Mouse (Mus musculus) intestine, postnatal 0 days (tissue): Measurements from ENCODE around the gene Cd96. TPM values are rescaled to one million over a fixed set of nuclear protein-coding genes. Genes with fewer than 3 reads are reported as not detected.

Source experiments
- ATAC-seq: fragments of 200-750 bp; cut with Nextera tagmentation; 2 replicates; pipeline ENCODE4 v1.8.0; 2017; ENCODE audit warnings: mild to moderate bottlenecking, moderate TSS enrichment, moderate library complexity
- H3K27ac ChIP-seq: fragments of 300-500 bp; sonication (generic); 2 replicates; pipeline ENCODE4 v1.5.1; 2014; ENCODE audit warnings: mild to moderate bottlenecking, low read depth, low read length, moderate library complexity
- H3K27me3 ChIP-seq: fragments of 300-500 bp; sonication (generic); replicated peaks from 2 replicates; pipeline ENCODE4 v1.6.1; 2014; ENCODE audit warnings: low read length, mixed read lengths; ENCODE audit not compliant: control insufficient read depth, insufficient read depth
- H3K36me3 ChIP-seq: fragments of 300-500 bp; sonication (generic); 2 replicates; pipeline ENCODE4 v1.6.1; 2014; ENCODE audit warnings: mild to moderate bottlenecking, moderate library complexity; ENCODE audit not compliant: control insufficient read depth, insufficient read depth
- H3K4me1 ChIP-seq: fragments of 300-500 bp; sonication (generic); replicated peaks from 2 replicates; pipeline ENCODE4 v1.6.1; 2014; ENCODE audit warnings: antibody characterized with exemption, low read length, mixed read lengths; ENCODE audit not compliant: control insufficient read depth, insufficient read depth
- H3K4me2 ChIP-seq: fragments of 300-500 bp; sonication (generic); replicated peaks from 2 replicates; pipeline ENCODE4 v1.6.1; 2014; ENCODE audit warnings: low read depth, mild to moderate bottlenecking, moderate library complexity
- H3K4me3 ChIP-seq: fragments of 300-500 bp; sonication (generic); 2 replicates; pipeline ENCODE4 v1.5.1; 2014; ENCODE audit warnings: low read depth, low read length
- H3K9ac ChIP-seq: fragments of 300-500 bp; sonication (generic); 2 replicates; pipeline ENCODE4 v1.6.1; 2014; ENCODE audit warnings: mild to moderate bottlenecking, low read depth, low read length
- H3K9me3 ChIP-seq: fragments of 300-500 bp; sonication (generic); 2 replicates; pipeline ENCODE4 v1.6.1; 2016; ENCODE audit warnings: mixed run types; ENCODE audit not compliant: control insufficient read depth
- CTCF ChIP-seq: sonication (generic); IDR thresholded peaks from 2 replicates; pipeline ENCODE4 v1.5.1; 2016; ENCODE audit warnings: low read depth, mild to moderate bottlenecking, control low read depth, antibody characterized with exemption, moderate library complexity
- WGBS: fragments of 180-500 bp; shearing (Covaris S2); extraction: QIAGEN DNeasy Blood & Tissue Kit; methylation state at CpG from one replicate; pipeline ENCODE4 v1.1.7; 2014; 5-methylcytosine and 5-hydroxymethylcytosine counted together
- polyA plus RNA-seq: library from polyadenylated mRNA; unstranded; fragments of >200 nt; fragmentation: Nextera tagmentation; extraction: Ambion mirVana; gene quantifications from 2 replicates; pipeline ENCODE4 v1.2.1, GENCODE M21; 2015

The Cd96 gene
- polyA plus RNA-seq, 1 experiment from 2014 or later, result 0.17 TPM

GRCm38 (mm10) chr16:46086874-46087473 lies 33.1 kb downstream of the Cd96 start:
- no peaks in the 10 kb centered on the region for H3K4me1 ChIP-seq
- no peaks in the 10 kb centered on the region for H3K27me3 ChIP-seq
- H3K4me2 ChIP-seq, result no peak overlapping the region
- no peaks in the 10 kb centered on the region for H3K9me3 ChIP-seq
- H3K9ac ChIP-seq, result no peak overlapping the region
- no peak overlapping the region for H3K27ac ChIP-seq
- no peak overlapping the region for H3K4me3 ChIP-seq
- no peak for ATAC-seq
- H3K36me3 ChIP-seq, result no peaks in the 10 kb centered on the region
- no peak for TF ChIP-seq CTCF
- 53% methylated on average over 5 of the region's 5 CpGs for WGBS

GRCm38 (mm10) chr16:46068000-46068399 lies 52.1 kb downstream of the Cd96 start:
- ATAC-seq, result no peak

GRCm38 (mm10) chr16:46063278-46063677 lies 56.8 kb downstream of the Cd96 start:
- no peak overlapping the region for H3K4me3 ChIP-seq
- H3K9me3 ChIP-seq, result no peaks in the 10 kb centered on the region
- TF ChIP-seq CTCF, result no peak
- H3K27ac ChIP-seq, result no peak overlapping the region
- H3K9ac ChIP-seq, result no peak overlapping the region
- no peaks in the 10 kb centered on the region for H3K4me1 ChIP-seq
- no peaks in the 10 kb centered on the region for H3K36me3 ChIP-seq
- no peak for ATAC-seq
- WGBS, result 76% methylated on average over 5 of the region's 5 CpGs
- no peaks in the 10 kb centered on the region for H3K27me3 ChIP-seq
- H3K4me2 ChIP-seq, result no peak overlapping the region

More at GRCm38 (mm10) chr16:46068000-46068399, 52.1 kb downstream of the Cd96 start:
- Histone ChIP-seq H3K4me2 (no peak overlapping the region), H3K27ac (no peak overlapping the region), H3K9ac (no peak overlapping the region), H3K4me1 (no peaks in the 10 kb centered on the region), H3K36me3 (no peaks in the 10 kb centered on the region), H3K9me3 (no peaks in the 10 kb centered on the region), H3K27me3 (no peaks in the 10 kb centered on the region), H3K4me3 (no peak overlapping the region)
- 66% methylated on average over 3 of the region's 3 CpGs for WGBS
- no peak for TF ChIP-seq CTCF

- ATAC-seq, result no peak
- no peak overlapping the region for H3K4me2 ChIP-seq
Measured at GRCm38 (mm10) chr16:46046906-46047305, 73.1 kb downstream of the Cd96 start.

GRCm38 (mm10) chr16:46036261-46036660 lies 83.8 kb downstream of the Cd96 start:
- H3K27ac ChIP-seq, result no peak overlapping the region
- 53% methylated on average over 2 of the region's 2 CpGs for WGBS
- no peaks in the 10 kb centered on the region for H3K4me1 ChIP-seq
- H3K4me3 ChIP-seq, result no peak overlapping the region
- no peak for ATAC-seq
- no peaks in the 10 kb centered on the region for H3K27me3 ChIP-seq
- TF ChIP-seq CTCF, result no peak
- no peaks in the 10 kb centered on the region for H3K36me3 ChIP-seq
- no peak overlapping the region for H3K4me2 ChIP-seq
- no peaks in the 10 kb centered on the region for H3K9me3 ChIP-seq
- H3K9ac ChIP-seq, result no peak overlapping the region

More at GRCm38 (mm10) chr16:46046906-46047305, 73.1 kb downstream of the Cd96 start:
- H3K9me3 ChIP-seq, result no peaks in the 10 kb centered on the region
- H3K4me3 ChIP-seq, result no peak overlapping the region
- no peak for TF ChIP-seq CTCF
- H3K27ac ChIP-seq, result no peak overlapping the region
- 85% methylated on average over 2 of the region's 2 CpGs for WGBS
- H3K4me1 ChIP-seq, result no peaks in the 10 kb centered on the region
- no peaks in the 10 kb centered on the region for H3K36me3 ChIP-seq
- no peak overlapping the region for H3K9ac ChIP-seq
- H3K27me3 ChIP-seq, result no peaks in the 10 kb centered on the region

- WGBS, result 71% methylated on average over 9 of the region's 9 CpGs
- H3K36me3 ChIP-seq, result no peaks in the 10 kb centered on the region
Measured at GRCm38 (mm10) chr16:46033896-46034295, 86.2 kb downstream of the Cd96 start.

More at GRCm38 (mm10) chr16:46033896-46034295, 86.2 kb downstream of the Cd96 start:
- Histone ChIP-seq H3K4me3 (no peak overlapping the region), H3K27me3 (no peaks in the 10 kb centered on the region), H3K4me1 (no peaks in the 10 kb centered on the region), H3K9ac (no peak overlapping the region), H3K4me2 (no peak overlapping the region), H3K9me3 (no peaks in the 10 kb centered on the region), H3K27ac (no peak overlapping the region)
- no peak for TF ChIP-seq CTCF
- no peak for ATAC-seq
